Mouse (Mus musculus) Patski (cell line): ENCODE measurements around the gene Tbc1d10b. TPM values are rescaled to one million over a fixed set of nuclear protein-coding genes. Genes with fewer than 3 reads are reported as not detected.
A peak's percentile ranks its signal among the peaks of the same experiment; 100 is the strongest.

Source experiments
- ATAC-seq: fragments of 100-300 bp; one replicate; pipeline ENCODE4 v1.8.0; 2021
- CTCF ChIA-PET: fragments of 350-600 bp; sonication (Branson Sonifier 250); formaldehyde crosslinking; loops from one replicate; lab custom pipeline; 2022; ENCODE audit warnings: inconsistent platforms; lab: Charles Lee
- POLR2A ChIA-PET: fragments of 350-600 bp; sonication (Branson Sonifier 250); formaldehyde crosslinking; loops from one replicate; lab custom pipeline; 2022; ENCODE audit warnings: antibody characterized with exemption, inconsistent platforms; lab: Charles Lee
- DNase-seq: peaks from one replicate; pipeline ENCODE4 v3.0.0-alpha.2; 2011; ENCODE audit warnings: low read depth, low spot score
- H3K27me3 ChIP-seq: fragments of 371-371 bp; one replicate; pipeline ENCODE4 v1.5.1; 2021
- CTCF ChIP-seq: fragments of 100-300 bp; IDR thresholded peaks from one replicate; pipeline ENCODE4 v1.5.1; 2021
- in situ Hi-C: fragments of 300-500 bp; cut with MboI; formaldehyde crosslinking; loops from 3 replicates; pipeline ENCODE4 v1.11.1; 2018; ENCODE audit warnings: low pct_unique_long_range_greater_than_20kb, mixed read lengths
- polyA plus RNA-seq: library from polyadenylated mRNA; unstranded; gene quantifications from one replicate; pipeline ENCODE4 v1.2.3, GENCODE M21; 2021

The Tbc1d10b gene
- polyA plus RNA-seq, 1 experiment from 2014 or later, result 51.7 TPM

GRCm38 (mm10) chr7:127206606-127207005, 1.7 kb downstream of the Tbc1d10b start:
- ATAC-seq, result no peak
- ChIA-PET POLR2A (interaction anchor here (1.4 kb wide), 1 partner anchor 12 kb away, joined by 3 read pairs; no protein-coding TSS in a partner anchor), CTCF (interaction anchor here (1.3 kb wide), 1 partner anchor 12 kb away, joined by 3 read pairs; no protein-coding TSS in a partner anchor)
- no peak for TF ChIP-seq CTCF
- in situ Hi-C loops, result no loop called here
- DNase-seq, result no peak
- H3K27me3 ChIP-seq, result no peaks in the 10 kb centered on the region

- CTCF ChIA-PET, result no interaction called here
- ATAC-seq (no peak), DNase-seq (no peak)
- POLR2A ChIA-PET, result no interaction called here
- no peak for TF ChIP-seq CTCF
- H3K27me3 ChIP-seq, result no peaks in the 10 kb centered on the region
- in situ Hi-C loops, result no loop called here
Observed at GRCm38 (mm10) chr7:127196484-127196883, 11.8 kb downstream of the Tbc1d10b start.

GRCm38 (mm10) chr7:127195544-127196295, 12.5 kb downstream of the Tbc1d10b start, which contains the start of gene Cd2bp2:
TSS of gene Cd2bp2 (minus strand) at chr7:127196050.
- ChIA-PET POLR2A (no interaction called here), CTCF (interaction anchor here (1.1 kb wide), 1 partner anchor 11 kb away, joined by 3 read pairs; no protein-coding TSS in a partner anchor)
- DNase-seq (peak; percentile 71), ATAC-seq (peak; percentile 67)
- TF ChIP-seq CTCF, result no peak
- H3K27me3 ChIP-seq, result no peaks in the 10 kb centered on the region
- in situ Hi-C loops, result no loop called here

- H3K27me3 ChIP-seq, result no peaks in the 10 kb centered on the region
- ChIA-PET POLR2A (no interaction called here), CTCF (interaction anchor here (1.1 kb wide), 1 partner anchor 12 kb away, joined by 3 read pairs; no protein-coding TSS in a partner anchor)
- ATAC-seq (no peak), DNase-seq (no peak)
- in situ Hi-C loops, result no loop called here
- no peak for TF ChIP-seq CTCF
Observed at GRCm38 (mm10) chr7:127194633-127195029, 13.6 kb downstream of the Tbc1d10b start.

GRCm38 (mm10) chr7:127194011-127194632, 14.1 kb downstream of the Tbc1d10b start:
- ChIA-PET POLR2A (no interaction called here), CTCF (interaction anchor here (0.6 to 1.1 kb wide), 2 partner anchors 12 to 837 kb away, joined by 3 to 4 read pairs; no protein-coding TSS in a partner anchor)
- in situ Hi-C loops, result no loop called here
- ATAC-seq (no peak), DNase-seq (no peak)
- no peaks in the 10 kb centered on the region for H3K27me3 ChIP-seq
- TF ChIP-seq CTCF, result no peak

GRCm38 (mm10) chr7:127192989-127193388, 15.3 kb downstream of the Tbc1d10b start:
- CTCF ChIA-PET, result interaction anchor here (1.1 kb wide), 2 partner anchors 11 to 59 kb away, joined by 3 to 4 read pairs; no protein-coding TSS in a partner anchor
- POLR2A ChIA-PET, result no interaction called here
- TF ChIP-seq CTCF, result no peak
- H3K27me3 ChIP-seq, result no peaks in the 10 kb centered on the region
- in situ Hi-C loops, result no loop called here
- no peak for ATAC-seq
- no peak for DNase-seq

- ATAC-seq, result no peak
- no peak for DNase-seq
- ChIA-PET POLR2A (no interaction called here), CTCF (interaction anchor here (1.0 kb wide), 1 partner anchor 61 kb away, joined by 3 read pairs; no protein-coding TSS in a partner anchor)
- H3K27me3 ChIP-seq, result no peaks in the 10 kb centered on the region
- in situ Hi-C loops, result no loop called here
- no peak for TF ChIP-seq CTCF
Observed at GRCm38 (mm10) chr7:127190672-127191071, 17.6 kb downstream of the Tbc1d10b start.

- ATAC-seq (no peak), DNase-seq (no peak)
- in situ Hi-C loops, result no loop called here
- ChIA-PET POLR2A (no interaction called here), CTCF (interaction anchor here (1.1 kb wide), 1 partner anchor 59 kb away, joined by 3 read pairs; no protein-coding TSS in a partner anchor)
- no peaks in the 10 kb centered on the region for H3K27me3 ChIP-seq
- TF ChIP-seq CTCF, result no peak
Observed at GRCm38 (mm10) chr7:127188305-127189276, 19.7 kb downstream of the Tbc1d10b start.

GRCm38 (mm10) chr7:127187351-127187750, 20.9 kb downstream of the Tbc1d10b start:
- no peak for TF ChIP-seq CTCF
- ATAC-seq (no peak), DNase-seq (no peak)
- ChIA-PET POLR2A (no interaction called here), CTCF (no interaction called here)
- in situ Hi-C loops, result no loop called here
- no peaks in the 10 kb centered on the region for H3K27me3 ChIP-seq

- in situ Hi-C loops, result no loop called here
- ATAC-seq, result no peak
- ChIA-PET CTCF (interaction anchor here (1.1 to 1.4 kb wide), 2 partner anchors 51 to 56 kb away, joined by 4 read pairs; no protein-coding TSS in a partner anchor), POLR2A (no interaction called here)
- TF ChIP-seq CTCF, result peak; percentile 77
- H3K27me3 ChIP-seq, result no peaks in the 10 kb centered on the region
- DNase-seq, result no peak
Observed at GRCm38 (mm10) chr7:127185601-127186000, 22.7 kb downstream of the Tbc1d10b start.
